Mouse (Mus musculus) cerebellum, adult 2 months (tissue): Measurements from ENCODE around the gene Top3b. TPM values are rescaled to one million over a fixed set of nuclear protein-coding genes. Genes with fewer than 3 reads are reported as not detected.
"Not testable (repeated sequence)": the region's sequence is repeated elsewhere in the genome, so short reads cannot be mapped to it uniquely, and the experiment has no call there.

ENCODE experiments used
- DNase-seq, 2 experiments: peaks; one replicate each; pipeline ENCODE4 v3.0.0; 2021
- H3K27ac ChIP-seq: fragments of 200-500 bp; 2 replicates; pipeline ENCODE4 v1.5.1; 2012; ENCODE audit warnings: low read length, control low read depth, inconsistent platforms; ENCODE audit not compliant: insufficient read depth
- H3K27me3 ChIP-seq: fragments of 200-500 bp; 2 replicates; pipeline ENCODE4 v1.6.1; 2012; ENCODE audit warnings: inconsistent platforms, mild to moderate bottlenecking, low read length, moderate library complexity; ENCODE audit not compliant: control insufficient read depth, insufficient read depth
- H3K4me1 ChIP-seq: fragments of 200-500 bp; 2 replicates; pipeline ENCODE4 v1.6.1; 2011; ENCODE audit warnings: low read length; ENCODE audit not compliant: control insufficient read depth, insufficient read depth
- H3K4me3 ChIP-seq: fragments of 200-500 bp; replicated peaks from 2 replicates; pipeline ENCODE3; 2011; ENCODE audit warnings: mild to moderate bottlenecking, low read depth, low read length, control low read depth; ENCODE audit not compliant: insufficient read depth
- CTCF ChIP-seq: fragments of 200-500 bp; IDR thresholded peaks from 2 replicates; pipeline ENCODE4 v1.5.1; 2011; ENCODE audit warnings: low read depth, mild to moderate bottlenecking, control low read depth, low read length, moderate library complexity, borderline replicate concordance; ENCODE audit not compliant: insufficient read depth
- POLR2A ChIP-seq: fragments of 200-500 bp; IDR thresholded peaks from 2 replicates; pipeline ENCODE4 v1.6.1; 2011; ENCODE audit warnings: low read length, control low read depth, borderline replicate concordance; ENCODE audit not compliant: insufficient read depth
- WGBS: fragments of 180-500 bp; shearing (Covaris S2); methylation state at CpG from one replicate; pipeline ENCODE4 v1.1.7; 2018; 5-methylcytosine and 5-hydroxymethylcytosine counted together
- polyA plus RNA-seq: library from polyadenylated mRNA; depleted of rRNA; stranded (reverse); fragments of >200 nt; gene quantifications from 2 replicates; pipeline ENCODE4 v1.2.3, GENCODE M21; 2012

The Top3b gene
- polyA plus RNA-seq, 1 experiment: 102 TPM

DNA sequence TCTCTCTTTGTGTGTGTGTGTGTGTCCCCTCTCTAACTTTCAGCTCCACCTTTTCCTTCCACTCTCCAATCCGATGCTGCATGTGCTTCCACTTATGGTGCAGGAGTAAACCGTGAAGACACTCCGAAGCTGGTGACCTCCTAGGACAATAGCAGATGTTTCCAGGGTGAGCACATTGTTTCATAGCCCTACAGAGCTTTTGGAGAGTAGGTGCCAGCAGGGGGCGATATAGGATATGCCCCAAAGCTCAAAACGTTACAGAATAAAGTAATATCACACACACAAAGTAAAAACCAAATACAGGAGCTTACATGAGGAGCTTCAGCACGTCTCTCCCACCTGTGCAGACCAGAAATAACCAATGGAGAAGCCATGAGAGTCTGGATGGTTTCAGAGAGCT is 15.7 kb upstream of the Top3b start:
- no peaks in the 10 kb centered on the region for H3K27me3 ChIP-seq
- no peak for DNase-seq
- no peak overlapping the region for H3K27ac ChIP-seq
- H3K4me1 ChIP-seq: no peaks in the 10 kb centered on the region
- 23% methylated on average over 6 of the region's 6 CpGs for WGBS
- no peak for TF ChIP-seq POLR2A
- TF ChIP-seq CTCF: peak; percentile 15; the same call in 1 of the 2 replicates
- no peak overlapping the region for H3K4me3 ChIP-seq

DNA sequence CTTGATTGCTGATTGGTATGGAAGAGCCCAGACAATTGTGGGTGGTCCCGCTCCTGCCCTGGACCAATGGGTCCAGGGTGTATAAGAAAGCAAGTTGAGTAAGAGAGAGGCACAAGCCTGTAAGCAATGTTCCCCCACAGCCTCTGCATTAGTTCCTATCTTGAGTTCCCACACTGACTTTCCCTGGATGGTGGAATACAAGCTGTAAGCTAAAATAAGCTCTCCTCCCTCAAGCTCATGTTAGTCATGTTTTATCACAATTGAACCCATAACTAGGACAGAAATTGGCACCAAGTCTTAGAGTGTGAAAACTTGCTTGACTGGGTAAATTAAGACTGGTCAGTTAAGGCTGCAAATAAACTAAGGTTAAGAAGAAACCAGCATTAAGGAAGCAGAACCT is 15.0 kb upstream of the Top3b start:
- TF ChIP-seq CTCF: no peak
- no peak for TF ChIP-seq POLR2A
- no peak overlapping the region for H3K27ac ChIP-seq
- no peak overlapping the region for H3K4me3 ChIP-seq
- H3K4me1 ChIP-seq: no peaks in the 10 kb centered on the region
- no peak for DNase-seq
- H3K27me3 ChIP-seq: no peaks in the 10 kb centered on the region
- WGBS: 97% methylated on average over 1 of the region's 1 CpGs

DNA sequence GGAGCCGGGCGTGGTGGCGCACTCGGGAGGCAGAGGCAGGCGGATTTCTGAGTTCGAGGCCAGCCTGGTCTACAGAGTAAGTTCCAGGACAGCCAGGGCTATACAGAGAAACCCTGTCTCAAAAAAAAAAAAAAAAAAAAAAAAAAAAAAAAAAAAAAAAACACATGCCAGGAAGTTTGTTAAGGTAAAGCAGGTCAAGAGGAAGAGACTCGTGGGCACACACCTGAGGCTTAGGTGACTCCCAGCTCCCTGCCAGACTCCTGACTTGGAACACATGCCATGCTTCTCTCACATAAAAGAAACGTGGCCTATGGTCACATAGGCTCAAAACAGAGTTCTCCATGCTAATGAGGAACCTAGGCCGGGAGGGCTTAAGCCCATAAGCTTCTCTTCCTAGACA is 14.5 kb upstream of the Top3b start:
- H3K4me3 ChIP-seq, DNase-seq, H3K27me3 ChIP-seq, H3K4me1 ChIP-seq, H3K27ac ChIP-seq: not testable (repeated sequence)
- WGBS: 82% methylated on average over 9 of the region's 9 CpGs

DNA sequence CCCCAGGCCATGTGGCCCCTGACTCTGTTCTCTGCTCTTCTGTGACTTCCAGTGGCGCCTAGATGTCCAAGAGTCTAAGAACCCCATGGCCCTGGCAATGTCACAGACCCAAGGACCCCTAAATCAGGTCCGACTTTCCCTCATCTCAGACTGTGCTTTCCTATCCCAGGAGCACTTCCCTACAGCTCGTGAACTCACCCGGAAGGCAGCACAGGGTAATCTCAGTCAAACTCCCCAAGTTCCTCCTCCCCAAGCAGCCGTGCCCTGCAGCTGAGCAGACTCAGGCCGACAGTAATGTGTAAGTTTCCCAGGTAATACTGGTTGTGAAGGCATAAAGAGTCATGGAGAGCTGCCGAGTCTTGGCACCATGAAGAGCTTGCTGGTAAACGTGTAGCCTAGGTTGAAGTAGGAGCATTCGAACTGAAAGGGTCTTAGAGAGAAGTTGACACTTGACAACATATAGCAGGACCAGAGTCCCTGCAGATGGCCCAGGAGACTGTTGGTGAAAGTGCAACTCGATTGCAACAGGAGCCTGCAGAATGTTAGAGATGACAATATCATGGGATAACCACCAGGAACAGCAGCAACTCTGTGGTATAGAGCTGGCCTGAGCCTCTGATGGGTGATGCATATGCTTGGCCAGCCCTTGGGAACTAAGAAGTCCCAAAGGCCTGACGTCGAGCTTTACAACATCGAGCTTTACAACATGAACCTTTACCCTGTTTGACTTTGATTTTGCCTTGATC is 13.6 kb upstream of the Top3b start:
- no peak for TF ChIP-seq CTCF
- TF ChIP-seq POLR2A: no peak
- 74% methylated on average over 13 of the region's 13 CpGs for WGBS

DNA sequence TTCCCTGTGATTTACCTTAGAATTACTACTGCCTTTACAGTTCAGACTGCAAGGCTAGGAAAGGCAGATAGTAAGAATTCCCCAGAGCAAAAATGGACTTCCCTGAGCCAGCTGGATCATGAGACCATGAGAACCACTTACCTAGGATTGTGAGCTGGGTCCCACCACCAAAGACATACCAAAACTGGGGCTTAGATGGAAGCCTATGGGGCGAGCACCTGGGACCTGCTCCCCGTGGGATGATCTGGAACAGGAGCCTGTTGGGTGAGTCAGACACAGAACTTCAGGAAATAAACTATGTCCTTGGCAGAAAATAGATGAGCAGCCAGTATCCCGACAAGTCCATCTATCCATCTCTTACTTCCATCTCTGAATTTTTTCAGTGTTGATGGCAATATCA is 8.2 kb upstream of the Top3b start:
- DNase-seq: no peak
- Histone ChIP-seq H3K4me1 (no peaks in the 10 kb centered on the region), H3K4me3 (no peak overlapping the region), H3K27ac (no peak overlapping the region), H3K27me3 (no peaks in the 10 kb centered on the region)
- TF ChIP-seq CTCF (no peak), POLR2A (no peak)
- WGBS: 66% methylated on average over 3 of the region's 3 CpGs

More for the DNA sequence above, 13.6 kb upstream of the Top3b start:
- H3K27ac ChIP-seq: no peak overlapping the region
- no peaks in the 10 kb centered on the region for H3K27me3 ChIP-seq
- no peak overlapping the region for H3K4me3 ChIP-seq
- DNase-seq: no peak
- no peaks in the 10 kb centered on the region for H3K4me1 ChIP-seq

DNA sequence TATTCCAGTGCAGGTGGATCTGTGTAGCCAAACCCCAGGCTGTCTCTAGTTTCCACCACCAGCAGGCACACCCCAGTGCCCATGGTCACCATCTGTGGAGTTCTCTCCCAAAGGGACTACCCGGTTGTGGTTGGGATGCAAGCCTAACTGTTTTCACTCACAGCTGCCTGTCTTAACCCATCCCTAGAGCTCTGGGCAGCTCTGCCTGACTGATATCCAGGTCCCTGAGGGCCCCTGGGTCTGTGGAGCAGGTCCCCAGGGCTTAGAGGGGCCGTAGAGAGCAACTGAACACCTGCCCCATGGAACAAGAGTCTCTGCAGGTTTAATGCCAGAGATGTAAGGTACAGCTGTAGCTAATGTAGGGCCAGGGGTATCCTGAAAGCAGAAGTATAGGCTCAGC is 6.6 kb upstream of the Top3b start, which contains the start of gene Igll1:
Igll1 (minus strand) TSS at position 8 of the 400 bp plus-strand sequence.
- no peaks in the 10 kb centered on the region for H3K4me1 ChIP-seq
- 52% methylated on average over 2 of the region's 2 CpGs for WGBS
- H3K27ac ChIP-seq: no peak within 1 kb of the TSS
- no peaks in the 10 kb centered on the region for H3K27me3 ChIP-seq
- TF ChIP-seq CTCF: no peak
- no peak for TF ChIP-seq POLR2A
- no peak for DNase-seq
- H3K4me3 ChIP-seq: no peak within 1 kb of the TSS

DNA sequence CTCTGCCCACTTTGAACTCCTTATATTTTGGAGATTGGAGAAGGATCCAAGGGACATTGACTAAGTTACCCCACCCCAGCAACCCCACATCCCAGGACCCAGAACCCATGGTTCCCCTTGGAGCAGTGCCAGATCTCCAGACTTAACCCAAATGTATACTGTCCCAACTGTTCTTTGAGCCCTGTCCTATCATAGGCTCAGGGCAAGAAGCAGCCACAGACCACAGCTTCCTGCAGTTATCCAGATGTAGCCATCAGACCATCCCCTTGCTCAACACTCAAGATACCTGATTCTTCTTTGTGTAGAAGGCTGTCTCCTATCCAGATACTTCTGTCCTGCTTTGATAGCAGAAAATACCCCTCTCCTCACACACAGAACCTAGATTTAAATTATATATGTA is 5.3 kb upstream of the Top3b start:
- Histone ChIP-seq H3K4me1 (no peaks in the 10 kb centered on the region), H3K27me3 (no peaks in the 10 kb centered on the region), H3K4me3 (no peak overlapping the region), H3K27ac (no peak overlapping the region)
- no peak for DNase-seq
- TF ChIP-seq POLR2A: no peak
- TF ChIP-seq CTCF: no peak

DNA sequence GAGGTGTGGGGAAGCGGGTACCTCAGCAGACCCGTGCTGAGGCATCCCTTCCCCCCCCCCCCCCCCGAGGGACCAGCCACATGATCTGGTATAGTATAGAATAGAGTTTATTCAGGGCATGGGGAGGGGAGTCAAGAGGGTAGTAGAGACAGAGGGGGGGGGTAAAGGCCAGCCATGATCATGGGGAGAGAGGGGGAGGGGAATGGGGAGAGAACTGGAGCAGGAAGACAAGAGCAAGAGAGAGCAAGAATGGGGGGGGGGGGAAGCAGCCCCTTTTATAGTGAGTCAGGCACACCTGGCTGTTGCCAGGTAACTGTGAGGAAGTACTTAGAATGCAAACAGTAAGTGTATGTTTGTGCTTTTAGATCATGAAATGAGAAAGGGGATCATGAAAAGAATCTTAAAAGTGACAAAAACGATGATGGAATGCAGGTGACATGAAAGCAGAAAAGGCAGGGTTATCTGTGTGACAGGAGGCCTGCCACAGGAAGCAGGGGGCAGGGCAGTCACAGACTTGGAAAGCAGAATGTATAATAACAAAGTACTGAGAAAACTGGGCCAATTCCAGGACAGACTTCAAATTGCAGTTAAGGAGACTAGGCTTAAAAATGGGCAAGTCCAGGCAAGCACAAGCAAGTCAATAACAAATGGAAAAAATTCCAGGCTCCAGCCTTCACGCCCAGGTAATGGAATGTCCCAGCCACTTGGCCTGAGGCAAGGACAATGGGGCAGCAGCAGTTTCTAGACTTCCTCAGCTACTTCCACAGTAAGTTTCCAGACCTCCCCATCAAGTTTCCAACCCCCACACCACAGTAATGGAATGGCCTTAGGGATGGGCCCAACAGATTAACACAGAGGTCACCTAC is 4.6 kb upstream of the Top3b start:
- TF ChIP-seq POLR2A (no peak), CTCF (no peak)
- Histone ChIP-seq H3K27ac (no peak overlapping the region), H3K4me3 (no peak overlapping the region), H3K27me3 (no peaks in the 10 kb centered on the region), H3K4me1 (no peaks in the 10 kb centered on the region)
- 52% methylated on average over 5 of the region's 5 CpGs for WGBS
- DNase-seq: no peak
